17 mouse cellular contexts compared by ENCODE assay signal in the genomic region with DNA sequence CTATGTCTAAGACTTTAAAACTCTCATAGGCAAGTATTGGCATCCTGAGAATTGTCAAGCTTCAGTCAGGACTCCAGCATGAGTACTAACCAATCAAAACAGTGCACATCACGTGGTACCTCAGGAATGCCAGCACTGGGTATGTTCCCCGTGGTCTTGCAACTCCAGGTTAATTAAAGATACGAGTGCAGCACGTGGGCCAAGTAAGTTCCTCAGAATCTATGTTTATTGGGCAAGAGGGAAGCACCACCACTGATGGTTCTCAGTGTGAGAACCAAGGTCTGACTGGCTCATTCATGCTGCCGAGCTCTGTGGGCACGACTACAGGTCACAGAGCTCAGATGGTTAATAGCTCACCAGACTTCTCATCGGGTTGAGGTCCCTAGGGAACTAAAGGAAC.
"Had no signal": no experiment of that assay in that cellular context is flagged by ENCODE, and none has a peak within 500 bp of the region (broad histone marks: within the 10 kb centered on the region; RNA-seq: fewer than 3 reads in every experiment).

No protein-coding gene starts in this region.

- H3K4me2 ChIP-seq: lung, embryonic 15.5 days; midbrain, embryonic 11.5 days; midbrain, embryonic 13.5 days; midbrain, embryonic 15.5 days; neural tube, embryonic 12.5 days; stomach, embryonic 15.5 days had no signal

- H3K4me1 ChIP-seq: midbrain, embryonic 13.5 days; midbrain, embryonic 15.5 days; neural tube, embryonic 12.5 days; stomach, embryonic 15.5 days had no signal

- H3K27me3 ChIP-seq: lung, embryonic 15.5 days; megakaryocyte, embryonic 14.5 days; midbrain, embryonic 13.5 days; midbrain, embryonic 15.5 days; neural tube, embryonic 12.5 days; stomach, embryonic 15.5 days had no signal

- DNase-seq: lung, adult 2 months; lung, postnatal 14 days; lung, postnatal 36 days; right cerebral cortex, postnatal 14 days; thymus, adult 2 months; thymus, postnatal 14 days; thymus, postnatal 36 days had no signal

- H3K4me3 ChIP-seq: lung, embryonic 15.5 days; megakaryocyte, embryonic 14.5 days; midbrain, embryonic 13.5 days; midbrain, embryonic 15.5 days; neural tube, embryonic 12.5 days; stomach, embryonic 15.5 days had no signal

- H3K9ac ChIP-seq: lung, embryonic 15.5 days; midbrain, embryonic 13.5 days; midbrain, embryonic 15.5 days; neural tube, embryonic 12.5 days; stomach, embryonic 15.5 days had no signal

- H3K27ac ChIP-seq: lung, embryonic 15.5 days; macrophage; midbrain, embryonic 13.5 days; midbrain, embryonic 15.5 days; neural tube, embryonic 12.5 days; stomach, embryonic 15.5 days; stomach, postnatal 0 days had no signal

- H3K9me3 ChIP-seq: lung, embryonic 15.5 days; megakaryocyte, embryonic 14.5 days; midbrain, embryonic 13.5 days; midbrain, embryonic 15.5 days; neural tube, embryonic 12.5 days; stomach, embryonic 15.5 days had no signal

- H3K36me3 ChIP-seq: lung, embryonic 15.5 days; midbrain, embryonic 13.5 days; midbrain, embryonic 15.5 days; neural tube, embryonic 12.5 days; stomach, embryonic 15.5 days had no signal

- ATAC-seq: lung, postnatal 0 days; midbrain, embryonic 13.5 days; midbrain, embryonic 15.5 days had no signal
